Mouse (Mus musculus): ENCODE data around the gene Mpv17l2.

- no peak for TF ChIP-seq POLR2A (IDR thresholded peaks at IDR 0.05; ENCODE audit: borderline replicate concordance, low read depth, low read length)
- TF ChIP-seq CTCF (IDR thresholded peaks at IDR 0.05; ENCODE audit: low read depth, low read length) = no peak
Measured at GRCm38 (mm10) chr8:70796403-70797080, 35.8 kb upstream of the Mpv17l2 start.
